Mouse (Mus musculus) forebrain, embryonic 13.5 days (tissue): ENCODE results near the gene Appl2. TPM values are rescaled to one million over a fixed set of nuclear protein-coding genes. Genes with fewer than 3 reads are reported as not detected.

Source experiments
- polyA plus RNA-seq: library from polyadenylated mRNA; unstranded; fragments of >200 nt; fragmentation: Nextera tagmentation; extraction: Ambion mirVana; gene quantifications from 2 replicates; pipeline ENCODE4 v1.2.1, GENCODE M21; 2015

The Appl2 gene
- polyA plus RNA-seq, 1 experiment from 2014 or later: 34.5 TPM

Other genes with a start within 250 kb of the Appl2 start
- gene Aldh1l2, start 114.6 kb downstream of the Appl2 start, polyA plus RNA-seq: 11.5 and 13.9 TPM in 2 replicates
- 32.0 and 32.4 TPM in 2 replicates for gene Washc4, start 105.0 kb downstream of the Appl2 start, polyA plus RNA-seq
- 42.2 and 51.7 TPM in 2 replicates for gene 1500009L16Rik, start 74.1 kb upstream of the Appl2 start, polyA plus RNA-seq